Mouse (Mus musculus) NIH3T3 (cell line): ENCODE measurements around the gene Gnas.
"Not testable (repeated sequence)": the region's sequence is repeated elsewhere in the genome, so short reads cannot be mapped to it uniquely, and the experiment has no call there.

Experiments used
- DNase-seq: peaks from one replicate; pipeline ENCODE4 v3.0.0-alpha.2; 2012; ENCODE audit warnings: low read depth

The Gnas gene

DNA sequence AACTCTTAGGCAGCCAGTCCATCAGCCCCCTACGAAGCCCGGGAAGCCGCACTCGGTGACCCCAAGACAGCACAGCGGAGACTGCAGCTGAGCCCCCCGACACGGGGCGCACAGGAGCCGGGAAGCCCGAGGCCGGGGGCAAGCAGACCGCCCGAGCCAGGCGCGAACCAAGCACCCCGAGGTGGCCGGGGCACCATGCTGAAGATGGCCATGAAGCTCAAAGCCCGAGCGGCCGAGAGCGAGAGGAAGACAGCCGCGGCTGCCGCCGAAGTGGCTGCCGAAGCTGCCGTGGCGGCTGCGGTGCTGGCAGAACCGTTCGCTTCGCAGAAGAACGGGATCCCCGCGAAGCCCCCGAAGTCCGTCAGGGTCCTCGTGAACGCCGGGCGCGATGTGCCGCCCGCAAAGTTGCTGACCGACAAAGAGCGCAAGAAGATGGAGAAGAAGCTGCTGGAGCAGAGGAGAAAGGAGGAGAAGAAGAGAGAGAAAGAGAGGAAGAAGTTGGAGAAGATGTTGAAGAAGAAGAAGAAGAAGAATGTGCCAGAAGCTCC, 44.3 kb downstream of the Gnas start:
- DNase-seq = no peak

DNA sequence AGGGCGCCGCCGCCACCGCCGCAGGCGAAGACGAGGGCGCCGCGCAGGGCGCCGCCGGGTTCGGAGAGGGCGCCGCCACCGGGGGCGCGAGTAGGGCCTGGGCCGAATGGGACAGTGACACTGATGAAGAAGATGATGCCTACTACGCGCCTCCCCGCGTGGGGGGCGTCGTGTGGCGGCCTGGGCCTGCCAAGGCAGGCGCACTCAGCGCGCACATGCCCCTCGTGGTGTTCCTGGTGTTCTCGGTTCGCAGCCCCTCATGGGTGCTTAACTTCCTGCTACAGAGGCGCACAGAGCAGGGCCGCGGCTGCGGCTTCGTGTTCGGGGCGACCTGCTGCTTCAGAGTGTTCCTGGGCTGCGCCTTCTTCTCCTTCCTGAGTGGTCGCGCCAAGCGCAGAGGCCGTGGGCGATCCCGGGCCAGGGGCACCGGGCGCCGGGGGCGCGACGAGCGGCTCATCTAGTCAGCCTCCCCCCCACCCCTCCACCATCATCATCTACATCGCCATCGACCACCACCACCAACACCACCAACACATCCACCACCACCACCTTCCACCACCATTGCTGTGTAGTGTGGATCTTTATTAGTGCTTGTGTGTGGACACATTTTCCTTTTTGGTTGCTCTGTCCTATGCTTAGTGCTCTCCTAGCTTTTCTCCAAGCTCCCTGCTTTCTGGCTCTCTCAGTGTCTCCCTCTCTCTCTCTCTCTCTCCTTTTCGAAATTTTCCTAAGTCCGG, 45.0 kb downstream of the Gnas start:
- peak; percentile 52 for DNase-seq

DNA sequence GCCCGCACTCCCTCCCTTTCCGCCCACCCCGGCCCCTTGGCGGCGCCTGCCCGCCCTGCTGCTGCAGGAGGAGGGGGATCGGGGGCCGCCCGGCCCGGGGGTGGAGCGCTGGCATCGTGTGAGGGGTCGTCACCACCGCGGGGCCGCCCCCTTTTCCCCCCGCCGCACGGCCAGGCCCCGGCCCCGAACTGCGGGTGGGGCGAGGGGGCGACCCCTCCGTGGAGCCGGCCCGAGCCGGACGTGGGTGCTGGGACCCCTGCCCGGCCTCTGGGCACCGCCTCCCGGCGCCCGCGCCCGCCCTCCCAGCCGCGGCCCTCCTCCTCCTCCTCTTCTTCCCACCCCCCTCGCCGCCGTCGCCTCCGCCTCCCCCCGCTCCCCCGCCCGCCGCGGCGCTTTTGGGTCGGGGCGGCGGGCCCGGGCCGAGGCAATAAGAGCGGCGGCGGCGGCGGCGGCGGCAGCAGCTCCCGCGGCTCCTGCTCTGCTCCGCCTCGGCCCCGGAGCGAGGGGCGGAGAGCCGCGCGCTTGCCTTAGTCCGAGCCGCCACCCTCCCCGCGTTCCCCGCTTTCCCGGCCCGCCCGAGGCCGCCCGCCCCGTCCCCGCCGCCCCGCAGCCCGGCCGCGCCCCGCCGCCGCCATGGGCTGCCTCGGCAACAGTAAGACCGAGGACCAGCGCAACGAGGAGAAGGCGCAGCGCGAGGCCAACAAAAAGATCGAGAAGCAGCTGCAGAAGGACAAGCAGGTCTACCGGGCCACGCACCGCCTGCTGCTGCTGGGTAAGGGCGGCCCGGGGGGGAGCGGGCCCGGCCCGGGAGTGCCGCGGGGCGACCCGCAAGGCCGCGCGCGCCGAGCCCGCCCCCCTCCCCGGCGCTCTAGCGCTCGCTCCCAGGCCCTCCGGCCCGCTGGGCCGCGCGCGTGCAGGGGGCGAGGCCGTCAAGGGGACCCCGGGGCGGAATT, 45.8 kb downstream of the Gnas start:
- DNase-seq = peak; percentile 95

DNA sequence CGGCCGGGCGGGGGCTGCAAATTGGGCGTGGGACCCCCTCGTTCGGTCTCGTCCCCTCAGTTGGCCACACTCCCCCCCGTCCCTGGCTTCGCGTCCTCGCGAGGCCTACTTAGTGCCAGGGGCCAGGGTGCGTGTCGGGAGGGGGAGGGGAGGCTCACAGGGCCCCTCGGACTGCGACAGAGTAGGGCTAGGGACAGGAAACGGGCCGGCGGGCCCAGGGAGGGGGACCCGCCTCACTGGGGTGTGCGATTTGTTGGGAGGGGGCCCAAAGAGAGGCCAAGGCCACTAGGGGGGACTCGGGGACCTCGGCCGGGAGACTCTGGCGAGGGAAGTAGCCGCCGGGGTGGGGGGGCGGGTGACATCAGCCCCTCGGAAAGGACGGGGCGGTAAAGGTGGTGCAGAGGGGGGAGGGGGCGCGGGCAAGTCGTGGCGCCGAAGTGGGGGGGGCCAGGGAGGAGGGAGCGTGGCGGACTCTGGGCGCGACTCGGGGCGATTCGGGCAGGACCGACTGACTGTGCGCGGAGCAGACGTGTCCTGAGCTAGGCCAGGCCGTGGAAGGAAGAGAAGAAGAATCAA, 46.6 kb downstream of the Gnas start:
- peak; percentile 76 for DNase-seq

DNA sequence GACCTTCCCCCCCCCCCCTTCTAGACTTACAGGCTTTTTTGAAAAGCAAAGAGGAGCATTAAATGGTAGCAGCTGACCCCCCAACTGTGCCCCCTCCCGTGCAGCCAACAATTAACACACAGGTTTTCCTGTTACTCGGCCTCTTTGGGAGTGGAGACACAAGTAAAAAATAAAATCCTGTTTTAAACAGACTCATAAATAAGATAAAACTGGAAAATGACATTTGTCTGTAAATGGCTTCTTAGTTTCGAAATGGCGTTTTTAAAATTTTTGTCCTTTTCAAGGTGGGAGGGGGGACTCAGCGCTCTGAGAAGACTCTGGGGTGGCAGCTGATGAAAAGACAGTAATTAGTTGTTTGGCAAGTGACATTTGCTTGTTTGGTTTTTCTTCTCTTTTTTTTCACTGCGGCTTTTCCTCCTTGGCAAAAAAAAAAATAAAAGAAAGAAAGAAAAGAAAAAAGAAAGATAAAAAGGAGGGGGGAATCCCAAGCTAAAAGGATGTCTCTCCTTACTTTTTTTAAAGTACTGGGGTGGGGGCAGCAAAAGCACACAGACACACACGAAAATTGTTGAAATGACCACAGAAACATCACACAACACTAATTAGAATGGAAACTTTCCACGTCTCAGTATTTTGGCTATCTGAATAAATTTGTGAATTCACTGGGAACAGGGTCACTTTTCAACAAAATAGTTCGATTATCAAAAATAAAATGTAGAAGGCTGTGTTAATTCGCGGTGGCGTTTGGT, 47.3 kb downstream of the Gnas start:
- no peak for DNase-seq

DNA sequence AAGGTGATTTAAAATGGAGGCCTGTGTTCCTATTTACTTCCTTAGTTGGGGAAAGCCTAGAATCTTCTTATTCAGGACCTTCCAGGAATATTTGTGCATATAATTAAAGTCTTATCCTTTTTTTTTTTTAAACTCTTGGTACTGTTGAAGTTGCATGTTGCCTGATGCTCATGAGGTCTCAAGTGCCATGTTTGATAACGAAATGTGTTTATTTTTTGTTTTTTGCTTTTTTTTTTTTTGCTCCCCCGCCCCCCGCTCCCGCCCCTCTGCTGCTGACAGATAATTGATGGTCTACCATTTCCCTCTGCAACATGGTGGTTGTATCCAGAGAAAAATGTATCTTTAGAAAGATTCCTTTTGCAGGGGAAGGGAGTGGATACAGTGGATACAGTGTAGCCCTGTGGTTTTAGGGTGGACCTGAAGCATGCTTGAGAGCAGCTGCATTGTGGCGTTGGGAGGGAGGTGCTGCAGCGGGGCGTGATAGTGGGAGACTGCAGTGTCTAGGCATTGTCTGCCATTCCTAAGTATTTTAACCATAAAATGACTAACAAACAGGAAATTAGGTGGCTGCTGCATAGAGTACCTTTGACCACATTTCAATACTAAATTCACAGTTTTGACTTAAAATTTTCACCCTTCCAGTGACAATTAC, 49.2 kb downstream of the Gnas start:
- DNase-seq = no peak

DNA sequence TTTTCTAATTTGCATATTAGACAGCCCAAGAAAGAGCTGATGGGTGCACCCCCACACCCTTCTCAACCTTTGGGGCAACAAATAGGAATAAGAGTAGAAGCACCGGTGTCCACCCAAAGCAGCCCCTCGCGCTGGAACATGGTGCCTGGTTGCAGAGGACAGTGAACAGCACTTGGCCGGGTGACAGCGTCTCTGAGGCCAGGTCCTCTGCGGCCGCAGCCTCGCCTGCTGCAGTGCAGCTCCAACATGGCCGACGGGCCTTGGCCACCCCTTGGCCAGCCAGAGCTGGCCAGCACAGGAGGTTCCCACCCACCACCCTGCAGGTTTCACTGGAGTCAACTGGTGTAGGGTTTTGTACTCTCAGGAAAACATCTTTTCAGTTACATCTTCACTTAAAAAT, 50.3 kb downstream of the Gnas start:
- DNase-seq = no peak

DNA sequence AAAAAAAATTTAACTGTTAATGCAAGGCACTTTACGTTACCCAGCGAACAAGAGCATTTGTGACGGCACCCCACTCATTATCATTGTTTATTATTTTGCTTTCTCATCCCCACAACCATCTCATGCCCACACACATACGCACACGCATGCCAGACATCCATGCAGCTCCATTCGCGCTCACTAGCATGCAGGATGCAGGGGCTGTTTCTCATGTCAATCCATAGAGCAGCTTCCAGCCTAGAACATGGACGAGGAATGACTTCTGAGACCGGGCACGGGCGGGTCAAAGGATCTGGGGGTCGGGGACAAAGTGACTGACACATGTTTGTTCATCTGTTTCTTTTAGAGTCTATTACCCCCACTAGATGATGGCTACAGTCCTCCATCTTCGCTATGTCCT, 53.2 kb downstream of the Gnas start:
- DNase-seq = no peak

DNA sequence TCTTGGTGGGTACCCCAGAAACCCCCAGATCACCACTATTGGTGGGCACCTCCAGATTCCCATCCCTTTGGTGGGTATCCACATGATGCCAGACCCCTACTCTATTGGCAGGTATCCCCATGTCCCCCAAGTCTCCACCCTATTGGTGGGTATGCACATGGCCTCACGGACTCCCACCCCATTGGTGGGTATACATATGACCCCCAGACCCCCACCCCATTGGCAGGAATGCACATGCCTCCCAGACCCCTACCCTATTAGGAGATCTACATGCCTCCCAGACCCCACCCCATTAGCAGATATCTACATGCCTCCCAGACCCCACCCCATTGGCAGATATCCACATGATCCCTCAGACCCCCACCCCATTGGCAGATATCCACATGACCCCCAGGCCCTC, 55.6 kb downstream of the Gnas start:
- DNase-seq = no peak

DNA sequence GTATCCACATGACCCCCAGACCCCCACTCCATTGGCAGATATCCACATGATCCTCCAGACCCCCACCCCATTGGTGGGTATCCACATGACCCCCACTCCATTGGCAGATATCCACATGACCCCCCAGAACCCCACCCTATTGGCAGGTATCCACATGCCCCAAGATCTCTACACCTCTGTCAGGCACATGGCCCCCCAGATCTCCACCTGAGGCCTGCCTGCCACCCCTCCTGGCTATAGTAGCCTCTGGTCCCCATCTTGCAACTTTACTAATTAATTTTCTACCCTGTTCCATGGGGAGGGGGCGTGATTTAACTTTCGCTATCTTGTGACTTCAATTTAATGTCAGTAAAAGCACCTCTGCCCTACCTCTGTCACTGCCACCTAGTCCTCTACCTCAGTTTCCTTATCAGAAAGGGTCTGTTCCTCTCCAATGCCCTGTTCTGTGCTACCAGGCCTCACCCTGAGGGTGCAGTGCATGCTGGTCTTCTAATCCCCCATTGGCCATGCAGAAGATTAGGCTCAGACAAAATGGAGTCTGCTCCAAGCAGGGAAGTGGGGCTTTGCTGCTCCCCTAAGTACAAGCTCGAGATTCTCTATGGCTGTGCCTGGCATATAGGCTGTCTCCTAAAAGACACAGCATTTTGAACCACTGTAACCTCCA, 56.2 kb downstream of the Gnas start:
- DNase-seq = no peak

DNA sequence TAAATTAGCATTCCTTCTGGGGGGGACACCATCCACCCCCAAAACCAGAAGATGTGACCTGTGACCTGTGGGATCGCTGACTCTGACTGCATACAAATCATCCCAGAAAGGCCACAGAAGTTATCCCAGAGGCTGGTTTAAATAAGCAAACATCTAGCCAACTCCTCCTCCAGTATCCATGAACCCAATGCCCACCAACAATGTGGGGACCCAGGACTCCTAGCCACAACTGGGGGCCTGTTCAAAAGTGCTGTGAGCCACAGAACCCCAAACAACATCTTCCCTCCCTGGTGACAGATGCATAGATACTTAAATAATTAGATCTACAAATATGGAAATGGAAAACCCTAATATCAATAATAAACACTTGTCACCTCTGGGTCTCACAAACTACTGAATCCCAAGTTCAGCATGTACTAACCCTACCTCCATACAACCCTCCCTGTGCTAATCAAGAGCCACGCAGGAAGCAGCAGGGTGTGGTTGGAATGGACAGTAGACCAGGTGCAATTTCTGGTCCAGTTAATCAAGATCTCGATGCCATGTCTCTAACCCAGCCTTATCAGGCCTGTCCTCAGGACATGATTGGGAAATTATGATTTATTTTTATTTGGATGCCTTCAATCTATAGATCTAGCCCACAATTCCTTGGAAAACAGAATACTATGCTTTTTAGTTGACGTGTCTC, 56.9 kb downstream of the Gnas start:
- DNase-seq = no peak

DNA sequence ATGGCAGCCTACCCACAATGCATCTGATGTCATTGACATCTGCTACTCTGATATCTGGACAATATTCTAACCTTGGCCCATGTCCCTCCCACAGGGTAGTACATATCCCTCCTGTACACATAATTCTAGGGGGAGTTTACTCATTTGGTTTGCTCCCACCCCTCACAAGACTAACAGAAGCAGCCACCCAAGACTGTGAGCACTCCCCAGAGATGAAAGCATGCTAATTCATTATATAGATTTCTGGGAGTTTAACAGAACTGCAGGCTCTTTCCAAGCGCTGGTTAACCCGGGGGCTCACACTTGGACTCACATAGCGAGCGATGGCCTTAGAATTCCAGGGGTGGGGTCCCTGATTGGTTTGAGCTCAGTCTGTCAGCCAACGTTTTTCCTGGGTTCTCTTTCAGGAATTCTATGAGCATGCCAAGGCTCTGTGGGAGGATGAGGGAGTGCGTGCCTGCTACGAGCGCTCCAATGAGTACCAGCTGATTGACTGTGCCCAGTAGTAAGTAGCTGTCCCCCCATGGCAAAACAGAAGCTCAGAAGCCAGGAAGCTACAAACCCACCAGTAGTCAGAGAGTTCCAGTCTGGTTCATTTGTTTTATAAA, 58.8 kb downstream of the Gnas start:
- no peak for DNase-seq

DNA sequence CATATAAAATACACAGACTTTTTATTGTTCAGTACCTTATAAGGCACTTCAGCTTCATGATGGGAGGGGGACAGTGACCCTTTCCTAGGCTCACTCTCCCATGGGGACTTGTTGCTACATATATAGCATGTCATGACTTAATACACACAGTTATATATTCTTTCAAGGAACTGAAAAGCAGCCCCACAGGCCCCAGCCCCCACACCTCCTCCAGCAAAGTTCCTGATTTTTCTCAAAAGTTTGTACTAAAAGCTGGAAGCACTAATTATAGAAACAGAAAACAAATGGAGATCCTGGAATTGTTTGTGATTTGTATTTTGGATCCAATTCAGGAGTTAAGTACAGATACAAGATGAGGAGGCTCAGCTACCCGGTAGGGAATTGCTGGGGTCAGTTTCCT, 59.4 kb downstream of the Gnas start:
- peak; percentile 31 for DNase-seq

DNA sequence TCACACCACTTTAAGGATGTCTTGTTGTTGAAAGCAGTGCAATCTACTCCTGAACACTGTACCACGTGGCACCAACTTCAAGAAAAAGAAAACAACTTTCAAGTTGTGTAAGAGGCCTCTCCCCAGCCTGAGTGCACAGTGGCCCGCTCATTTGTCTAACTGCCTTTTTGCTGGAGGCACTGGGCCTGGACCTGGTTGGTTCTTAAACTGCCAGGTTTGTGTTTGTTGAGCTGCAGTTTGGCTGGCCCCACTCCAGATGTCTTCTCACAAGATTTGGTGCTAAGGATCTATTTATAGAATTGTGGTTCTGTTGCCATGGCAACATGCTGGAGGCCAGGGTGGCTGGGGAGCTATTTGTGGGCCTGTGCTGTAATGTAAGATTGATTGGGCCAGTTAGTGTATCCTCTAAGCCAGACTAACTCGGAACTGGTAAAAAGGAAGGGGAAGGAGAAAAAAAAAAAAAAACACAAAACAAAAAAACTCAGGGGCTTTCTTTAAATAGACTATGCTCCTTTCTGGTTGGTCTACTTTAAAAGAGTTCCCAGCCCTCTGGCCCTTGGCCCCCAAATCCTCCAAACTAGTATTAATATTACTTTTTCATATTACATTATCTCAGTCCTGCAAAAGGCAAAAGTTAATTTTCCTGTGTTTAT, 60.0 kb downstream of the Gnas start:
- DNase-seq = peak; percentile 100

DNA sequence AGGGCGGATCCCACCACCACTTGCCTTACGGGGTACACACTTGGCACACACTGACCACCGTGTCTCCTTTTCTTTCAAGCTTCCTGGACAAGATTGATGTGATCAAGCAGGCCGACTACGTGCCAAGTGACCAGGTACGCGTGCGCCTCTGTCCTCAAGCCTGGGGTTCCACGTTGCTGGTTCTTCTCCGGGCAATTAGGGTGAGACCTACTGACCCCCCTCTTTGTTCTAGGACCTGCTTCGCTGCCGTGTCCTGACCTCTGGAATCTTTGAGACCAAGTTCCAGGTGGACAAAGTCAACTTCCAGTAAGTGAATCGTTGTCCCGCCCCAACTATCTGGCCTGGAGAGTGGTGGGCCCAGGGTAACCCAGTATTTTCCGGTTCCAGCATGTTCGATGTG, 60.9 kb downstream of the Gnas start:
- DNase-seq = no peak

DNA sequence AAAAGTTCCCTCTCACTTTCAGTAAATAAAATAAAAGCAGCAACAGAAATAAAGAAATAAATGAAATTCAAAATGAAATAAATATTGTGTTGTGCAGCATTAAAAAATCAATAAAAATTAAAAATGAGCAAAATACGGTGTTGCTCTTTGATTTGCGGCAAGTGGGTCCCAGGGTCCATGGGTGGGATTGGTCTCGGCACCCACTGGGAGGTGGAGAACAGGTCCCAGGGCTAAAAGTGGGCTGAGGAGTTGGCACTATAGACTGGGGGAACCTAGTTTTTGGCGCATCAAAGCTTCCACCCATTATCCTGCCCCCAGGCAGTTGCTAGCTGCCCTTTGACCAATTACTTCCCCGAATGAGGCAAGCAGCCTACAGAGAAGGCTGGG, 62.5 kb downstream of the Gnas start, which contains the start of gene Gm20721:
Gm20721 (minus strand) TSS at position 101 of the 387 bp plus-strand sequence.
- no peak for DNase-seq

DNA sequence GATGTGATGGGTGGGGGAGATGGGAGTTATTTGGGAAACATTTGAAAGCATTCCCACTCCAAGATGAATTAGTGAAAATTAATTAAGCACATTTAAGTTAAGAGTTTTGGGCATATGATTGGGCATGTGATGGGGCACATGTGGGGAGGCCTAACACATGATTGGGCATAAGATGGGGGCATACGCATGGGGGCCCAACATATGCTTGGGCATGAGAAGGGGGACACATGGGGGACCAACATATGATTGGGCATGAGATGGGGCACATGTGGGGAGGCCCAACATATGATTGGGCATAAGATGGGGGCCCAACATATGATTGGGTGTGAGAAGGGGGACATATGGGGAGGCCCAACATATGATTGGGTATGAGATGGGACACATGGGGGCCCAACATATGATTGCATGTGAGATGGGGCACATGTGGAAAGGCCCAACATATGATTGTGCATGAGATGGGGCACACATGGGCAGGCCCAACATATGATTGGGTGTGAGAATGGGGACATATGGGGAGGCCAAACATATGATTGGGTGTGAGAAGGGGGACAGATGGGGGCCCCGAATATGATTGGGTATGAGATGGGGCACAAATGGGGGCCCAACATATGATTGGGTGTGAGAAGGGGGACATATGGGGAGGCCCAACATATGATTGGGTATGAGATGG, 63.0 kb downstream of the Gnas start:
- not testable (repeated sequence) for DNase-seq

DNA sequence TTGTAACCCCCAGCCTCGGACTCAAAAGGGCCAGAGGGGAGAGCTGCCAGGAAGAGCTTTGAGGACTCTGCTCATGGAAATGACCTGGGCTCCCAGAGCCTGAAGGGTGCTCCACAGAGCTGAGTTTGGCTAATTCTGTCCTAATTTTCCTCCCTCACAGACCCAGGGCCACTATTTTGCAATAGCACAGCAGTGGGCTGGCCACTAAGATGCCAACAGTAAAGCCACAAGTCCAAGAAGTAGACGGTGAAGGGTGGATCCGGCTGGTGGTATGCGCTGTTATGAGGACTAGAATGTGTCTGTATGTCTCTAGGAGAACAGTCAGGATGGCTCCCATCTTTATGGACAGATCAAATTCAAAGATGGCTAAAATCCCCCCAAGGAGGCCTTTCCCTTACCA, 74.4 kb downstream of the Gnas start:
- DNase-seq = no peak

DNA sequence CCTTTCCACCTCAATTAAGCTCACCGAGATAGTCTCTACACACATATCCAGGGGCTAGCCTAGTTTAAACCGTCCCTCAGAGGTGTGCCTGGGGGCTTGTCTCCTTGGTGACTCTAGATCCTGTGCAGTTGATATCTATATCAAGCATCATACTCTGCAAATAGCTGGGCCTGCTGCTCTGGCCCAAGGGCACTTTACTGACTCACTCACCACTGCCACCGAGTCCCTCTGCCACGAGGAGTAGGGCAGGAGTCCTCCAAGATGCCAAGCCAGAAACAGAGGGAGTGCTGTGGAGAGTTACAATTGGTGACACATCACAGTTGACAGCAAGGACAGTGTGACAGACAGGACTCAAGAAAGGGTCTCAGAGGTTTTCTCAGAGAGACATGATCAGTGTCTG, 75.5 kb downstream of the Gnas start:
- no peak for DNase-seq
